Mouse (Mus musculus) cortical plate, adult 2 months (tissue): ENCODE measurements around the gene Olfr676. TPM values are rescaled to one million over a fixed set of nuclear protein-coding genes. Genes with fewer than 3 reads are reported as not detected.
"Not testable (repeated sequence)": the region's sequence is repeated elsewhere in the genome, so short reads cannot be mapped to it uniquely, and the experiment has no call there.

Experiments used
- H3K27ac ChIP-seq: fragments of 200-500 bp; 2 replicates; pipeline ENCODE4 v1.5.1; 2012; ENCODE audit warnings: low read length, control low read depth, inconsistent platforms; ENCODE audit not compliant: insufficient read depth
- H3K4me1 ChIP-seq: fragments of 200-500 bp; 2 replicates; pipeline ENCODE4 v1.6.1; 2011; ENCODE audit warnings: low read length; ENCODE audit not compliant: control insufficient read depth, insufficient read depth
- H3K4me3 ChIP-seq: fragments of 200-500 bp; 2 replicates; pipeline ENCODE4 v1.5.1; 2011; ENCODE audit warnings: mild to moderate bottlenecking, low read length, control low read depth; ENCODE audit not compliant: insufficient read depth
- CTCF ChIP-seq: fragments of 200-500 bp; IDR thresholded peaks from 2 replicates; pipeline ENCODE4 v1.5.1; 2011; ENCODE audit warnings: mild to moderate bottlenecking, control low read depth, low read length; ENCODE audit not compliant: insufficient read depth; ENCODE audit errors: extremely low read depth
- POLR2A ChIP-seq: fragments of 200-500 bp; IDR thresholded peaks from 2 replicates; pipeline ENCODE4 v1.6.1; 2011; ENCODE audit warnings: mild to moderate bottlenecking, low read length, control low read depth; ENCODE audit not compliant: insufficient read depth; ENCODE audit errors: extremely low read depth
- polyA plus RNA-seq: library from polyadenylated mRNA; depleted of rRNA; stranded (reverse); fragments of >200 nt; gene quantifications from 2 replicates; pipeline ENCODE4 v1.2.3, GENCODE M21; 2012; rRNA removed

Olfr676 gene
- not detected in 2 replicates for polyA plus RNA-seq

DNA sequence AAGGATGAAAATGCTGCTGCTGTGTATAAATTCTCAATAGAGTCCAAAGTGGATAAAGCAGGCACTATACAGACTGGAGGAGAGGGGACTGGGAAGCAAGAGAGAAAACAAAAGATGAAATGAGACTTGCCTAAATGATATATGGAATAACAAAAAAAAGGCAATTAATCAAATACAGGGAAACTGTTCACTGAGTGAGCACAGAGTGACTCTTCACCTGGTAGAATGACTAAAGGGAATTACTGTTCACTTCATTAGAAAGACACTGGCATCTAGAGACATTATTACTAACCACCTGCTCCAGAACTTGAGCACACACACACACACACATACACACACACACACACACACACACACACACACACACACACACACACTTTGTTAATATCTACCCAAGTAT is at the start of gene Olfr676:
Gene Olfr676 (plus strand): TSS at position 301 of the 400 bp plus-strand sequence.
- Histone ChIP-seq H3K4me3 (no peak within 1 kb of the TSS), H3K4me1 (no peaks in the 10 kb centered on the region), H3K27ac (no peak within 1 kb of the TSS)
- TF ChIP-seq POLR2A (no peak), CTCF (no peak)

- TF ChIP-seq CTCF (no peak), POLR2A (no peak)
- H3K4me3 ChIP-seq: no peak within 1 kb of the TSS
- H3K4me1 ChIP-seq: no peaks in the 10 kb centered on the region
- no peak within 1 kb of the TSS for H3K27ac ChIP-seq
Measured at GRCm38 (mm10) chr7:105001929-105002328, 30.6 kb upstream of the Olfr676 start, which contains the start of gene Olfr672. Gene Olfr672 (minus strand): TSS chr7:105002029.

DNA sequence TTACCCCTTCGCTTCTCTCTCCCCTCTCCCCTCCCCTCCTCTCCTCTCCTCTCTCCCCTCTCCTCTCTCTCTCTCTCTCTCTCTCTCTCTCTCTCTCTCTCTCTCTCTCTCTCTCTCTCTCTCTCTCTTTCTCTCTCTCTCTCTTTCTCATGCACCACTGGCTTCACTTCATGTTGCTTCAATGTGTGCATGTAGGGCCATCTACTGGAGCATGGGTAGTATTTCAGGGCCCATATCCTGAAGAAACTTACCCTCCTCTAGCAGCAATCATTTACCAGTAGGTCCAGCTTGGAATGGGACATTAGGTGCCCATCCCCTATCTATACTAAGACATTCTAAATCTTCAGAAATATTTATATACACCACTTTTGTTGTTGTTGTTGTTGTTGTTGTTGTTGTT is 10.0 kb upstream of the Olfr676 start:
- TF ChIP-seq POLR2A (no peak), CTCF (no peak; the same call in 1 of the 2 replicates)
- Histone ChIP-seq H3K27ac (no peak overlapping the region), H3K4me3 (no peak overlapping the region), H3K4me1 (no peaks in the 10 kb centered on the region)

GRCm38 (mm10) chr7:105028360-105028759 is 4.1 kb upstream of the Olfr676 start, which contains the start of gene Olfr675:
Gene Olfr675 (minus strand): TSS chr7:105028460.
- TF ChIP-seq CTCF (no peak), POLR2A (no peak)
- no peaks in the 10 kb centered on the region for H3K4me1 ChIP-seq
- no peak within 1 kb of the TSS for H3K27ac ChIP-seq
- H3K4me3 ChIP-seq: no peak within 1 kb of the TSS

DNA sequence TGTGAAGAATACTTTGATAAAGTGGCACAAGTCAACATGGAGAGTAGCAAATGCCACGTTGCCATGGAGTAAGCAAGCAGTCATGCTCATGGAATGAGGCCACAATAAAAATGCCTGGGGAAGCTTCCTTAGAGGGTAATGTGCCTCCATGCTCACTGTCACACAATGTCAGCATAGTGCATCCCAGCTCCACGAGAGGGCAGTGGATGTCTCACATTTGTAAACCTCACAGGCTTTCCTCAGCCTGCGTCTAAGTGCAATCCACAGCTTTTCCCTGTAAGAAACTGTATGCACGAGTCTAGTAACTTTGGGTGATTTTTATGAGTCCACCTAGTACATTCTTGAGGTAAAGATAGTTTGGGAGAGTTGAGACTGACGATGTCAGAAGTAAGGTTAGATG is 1.3 kb downstream of the Olfr676 start:
- not testable (repeated sequence) for H3K27ac ChIP-seq, H3K4me1 ChIP-seq, H3K4me3 ChIP-seq

DNA sequence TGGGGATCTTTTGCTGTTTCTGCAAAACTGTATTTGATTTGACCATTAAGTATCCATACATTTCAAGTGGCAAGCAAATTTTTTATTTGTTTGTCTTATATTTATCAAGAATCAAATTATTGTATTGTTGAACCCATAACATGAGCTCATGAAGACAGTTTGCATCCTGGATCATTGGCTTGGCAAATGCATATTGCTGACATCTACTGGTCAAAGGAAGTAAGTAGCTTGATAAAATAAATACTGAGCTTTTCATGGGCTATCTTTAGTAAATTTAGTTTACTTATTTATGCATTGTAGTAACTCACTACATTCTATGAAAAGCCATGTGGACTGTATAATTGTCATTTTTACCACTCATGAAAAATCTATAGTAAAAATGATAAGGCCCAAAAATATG is 26.5 kb downstream of the Olfr676 start:
- no peak overlapping the region for H3K27ac ChIP-seq
- no peak overlapping the region for H3K4me3 ChIP-seq
- TF ChIP-seq CTCF (no peak), POLR2A (no peak)
- H3K4me1 ChIP-seq: no peaks in the 10 kb centered on the region

DNA sequence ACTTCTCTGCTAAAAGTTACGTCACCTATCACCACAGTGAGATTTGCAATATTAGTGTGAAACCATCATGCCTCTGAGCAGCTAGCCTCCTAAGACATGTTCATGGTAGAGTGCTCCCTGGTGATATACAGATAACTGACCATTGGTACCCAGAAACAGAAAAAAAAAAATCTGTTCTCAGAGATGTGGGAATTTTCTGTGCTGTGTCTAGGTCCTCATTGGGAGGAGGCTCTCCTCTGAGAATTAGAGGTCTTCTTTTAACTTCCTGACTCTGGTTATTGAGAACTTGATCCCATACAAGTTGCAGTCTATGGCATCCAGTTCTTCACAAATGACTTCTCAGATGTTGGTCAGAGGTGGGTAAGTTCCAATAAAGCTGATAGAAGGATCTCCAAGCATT is 31.7 kb downstream of the Olfr676 start, which contains the start of gene Olfr678:
Gene Olfr678 (plus strand): TSS at position 301 of the 400 bp plus-strand sequence.
- no peak for TF ChIP-seq POLR2A
- no peak for TF ChIP-seq CTCF
- Histone ChIP-seq H3K4me3 (no peak within 1 kb of the TSS), H3K27ac (no peak within 1 kb of the TSS), H3K4me1 (no peaks in the 10 kb centered on the region)

- Histone ChIP-seq H3K27ac (no peak within 1 kb of the TSS), H3K4me1 (no peaks in the 10 kb centered on the region), H3K4me3 (no peak within 1 kb of the TSS)
- TF ChIP-seq CTCF: no peak
- no peak for TF ChIP-seq POLR2A
Measured at GRCm38 (mm10) chr7:105080905-105081304, 48.4 kb downstream of the Olfr676 start, which contains the start of gene Olfr679. Gene Olfr679 (plus strand): TSS chr7:105081205.

Other genes with a start within 250 kb of the Olfr676 start
- not detected in 2 replicates for gene Usp17lb, start 190.1 kb upstream of the Olfr676 start, polyA plus RNA-seq
- not detected in 2 replicates for gene Usp17la, start 175.7 kb upstream of the Olfr676 start, polyA plus RNA-seq
- not detected in 2 replicates for gene Olfr665, start 154.7 kb upstream of the Olfr676 start, polyA plus RNA-seq
- not detected in 2 replicates for gene Olfr666, start 136.7 kb upstream of the Olfr676 start, polyA plus RNA-seq
- not detected in 2 replicates for gene Olfr667, start 111.2 kb upstream of the Olfr676 start, polyA plus RNA-seq
- not detected in 2 replicates for gene Olfr668, start 104.6 kb upstream of the Olfr676 start, polyA plus RNA-seq
- not detected in 2 replicates for gene Olfr669, start 98.5 kb upstream of the Olfr676 start, polyA plus RNA-seq
- gene Olfr670, start 70.1 kb upstream of the Olfr676 start, polyA plus RNA-seq: not detected in 2 replicates
- not detected in 2 replicates for gene Olfr671, start 53.6 kb upstream of the Olfr676 start, polyA plus RNA-seq
- gene Olfr672, start 30.7 kb upstream of the Olfr676 start, polyA plus RNA-seq: not detected in 2 replicates
- not detected in 2 replicates for gene Olfr675, start 4.2 kb upstream of the Olfr676 start, polyA plus RNA-seq
- not detected in 2 replicates for gene Olfr677, start 18.7 kb downstream of the Olfr676 start, polyA plus RNA-seq
- not detected in 2 replicates for gene Olfr678, start 31.8 kb downstream of the Olfr676 start, polyA plus RNA-seq
- gene Olfr679, start 48.5 kb downstream of the Olfr676 start, polyA plus RNA-seq: not detected in 2 replicates
- not detected in 2 replicates for gene Olfr680-ps1, start 60.1 kb downstream of the Olfr676 start, polyA plus RNA-seq
- gene Olfr681, start 84.1 kb downstream of the Olfr676 start, polyA plus RNA-seq: not detected in 2 replicates
- gene Olfr683, start 114.3 kb downstream of the Olfr676 start, polyA plus RNA-seq: not detected in 2 replicates
- gene Olfr684, start 131.0 kb downstream of the Olfr676 start, polyA plus RNA-seq: not detected in 2 replicates
- not detected in 2 replicates for gene Olfr685, start 153.3 kb downstream of the Olfr676 start, polyA plus RNA-seq
- 0.13 TPM in 1 of 2 replicates, not detected in the other for gene Olfr686, start 174.8 kb downstream of the Olfr676 start, polyA plus RNA-seq